Mouse (Mus musculus) E14TG2a.4 (cell line): Measurements from ENCODE around the gene Rpl6.

Experiments used
- CTCF ChIP-seq: conservative IDR thresholded peaks from 2 replicates; pipeline ENCODE4 v1.5.1; 2014; ENCODE audit warnings: low read length
- NANOG ChIP-seq: IDR thresholded peaks from 2 replicates; pipeline ENCODE4 v1.6.1; 2014; ENCODE audit warnings: borderline replicate concordance, low read length, mixed read lengths
- POU5F1 ChIP-seq: IDR thresholded peaks from 2 replicates; pipeline ENCODE4 v1.6.1; 2014; ENCODE audit warnings: low read length, borderline replicate concordance

GRCm38 (mm10) chr5:121209755-121210600 lies 5.7 kb downstream of the Rpl6 start:
- no peak for TF ChIP-seq CTCF
- no peak for TF ChIP-seq POU5F1
- TF ChIP-seq NANOG, result no peak
